Mouse (Mus musculus): ENCODE results near the gene Snx29. TPM values are rescaled to one million over a fixed set of nuclear protein-coding genes. Genes with fewer than 3 reads are reported as not detected.

The Snx29 gene
- polyA plus RNA-seq, 1 experiment = 16.0 TPM

- DNase-seq (ENCODE audit: low read depth) = peak; percentile 43
- TF ChIP-seq CTCF (IDR thresholded peaks at IDR 0.05; ENCODE audit: borderline replicate concordance, extremely low read depth, insufficient read depth, insufficient read length) (no peak), POLR2A (IDR thresholded peaks at IDR 0.05; ENCODE audit: borderline replicate concordance, extremely low read depth, insufficient read depth, insufficient read length, poor library complexity, severe bottlenecking) (no peak)
Observed at GRCm38 (mm10) chr16:11782082-11782481, 459.4 kb downstream of the Snx29 start.

DNA sequence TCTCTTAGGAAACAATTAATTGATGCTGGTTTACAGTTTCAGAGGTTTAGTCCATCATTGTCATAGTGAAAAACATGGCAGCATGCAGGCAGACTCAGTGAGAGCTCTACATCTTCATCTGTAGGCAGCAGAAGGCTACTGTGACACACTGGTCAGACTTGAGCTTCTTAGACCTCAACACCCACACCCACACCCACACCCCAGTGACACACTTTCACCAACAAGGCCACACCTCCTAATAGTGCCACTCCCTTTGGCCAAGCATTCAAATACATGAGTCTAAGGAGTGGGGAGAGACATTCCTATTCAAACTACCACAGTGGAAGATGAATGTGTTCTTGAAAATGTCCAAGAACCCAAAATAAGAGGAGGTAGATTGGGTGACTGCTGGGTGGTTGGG lies 460.6 kb downstream of the Snx29 start:
- TF ChIP-seq CTCF (IDR thresholded peaks at IDR 0.05; ENCODE audit: borderline replicate concordance, extremely low read depth, insufficient read depth, insufficient read length) (no peak), POLR2A (IDR thresholded peaks at IDR 0.05; ENCODE audit: borderline replicate concordance, extremely low read depth, insufficient read depth, insufficient read length, poor library complexity, severe bottlenecking) (no peak)

DNA sequence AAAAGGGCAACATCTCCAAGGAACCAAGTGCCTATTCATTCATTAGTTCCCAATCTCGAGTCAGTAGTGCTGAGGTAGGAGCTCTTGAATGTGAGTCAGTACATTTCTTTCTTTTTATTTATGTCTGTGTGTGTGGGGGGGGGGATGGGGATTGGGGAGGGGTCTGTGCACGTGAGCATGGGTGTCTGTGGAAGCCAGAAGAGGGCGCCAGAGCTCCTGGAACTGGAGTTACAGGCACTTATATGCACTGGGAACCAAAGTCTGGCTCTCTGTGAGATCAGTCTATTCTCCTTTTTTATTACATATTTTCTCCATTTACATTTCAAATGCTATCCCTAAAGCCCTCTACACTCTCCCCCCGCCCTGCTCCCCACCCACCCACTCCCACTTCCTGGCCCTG lies 461.6 kb downstream of the Snx29 start:
- TF ChIP-seq CTCF (IDR thresholded peaks at IDR 0.05; ENCODE audit: borderline replicate concordance, extremely low read depth, insufficient read depth, insufficient read length) (no peak), POLR2A (IDR thresholded peaks at IDR 0.05; ENCODE audit: borderline replicate concordance, extremely low read depth, insufficient read depth, insufficient read length, poor library complexity, severe bottlenecking) (no peak)
- DNase-seq (ENCODE audit: low read depth) = no peak

More for the DNA sequence above, 460.6 kb downstream of the Snx29 start:
- DNase-seq (ENCODE audit: low read depth) = no peak

GRCm38 (mm10) chr16:11785806-11786205 lies 463.1 kb downstream of the Snx29 start:
- no peak for DNase-seq (ENCODE audit: low read depth)
- TF ChIP-seq CTCF (IDR thresholded peaks at IDR 0.05; ENCODE audit: borderline replicate concordance, extremely low read depth, insufficient read depth, insufficient read length) (no peak), POLR2A (IDR thresholded peaks at IDR 0.05; ENCODE audit: borderline replicate concordance, extremely low read depth, insufficient read depth, insufficient read length, poor library complexity, severe bottlenecking) (no peak)

DNA sequence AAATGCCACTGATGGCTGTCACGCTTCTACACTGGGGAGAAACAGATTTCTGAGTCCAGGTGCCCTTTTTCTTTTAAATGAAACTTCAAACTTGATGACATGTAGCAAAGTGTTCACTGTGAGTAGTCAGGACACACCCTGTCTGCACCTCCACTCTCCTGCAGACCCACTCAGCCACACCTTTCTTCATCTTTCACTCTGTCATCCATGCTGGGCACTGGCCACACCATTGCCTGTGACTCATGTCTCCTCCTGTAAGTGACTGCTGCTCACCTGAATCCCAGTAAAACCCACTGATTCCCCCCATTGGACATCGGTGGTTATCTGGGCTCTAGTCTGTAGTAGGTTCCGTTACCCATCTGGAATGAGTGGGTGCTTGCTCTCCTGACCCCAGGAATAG lies 467.8 kb downstream of the Snx29 start:
- TF ChIP-seq POLR2A (IDR thresholded peaks at IDR 0.05; ENCODE audit: borderline replicate concordance, extremely low read depth, insufficient read depth, insufficient read length, poor library complexity, severe bottlenecking) (no peak), CTCF (IDR thresholded peaks at IDR 0.05; ENCODE audit: borderline replicate concordance, extremely low read depth, insufficient read depth, insufficient read length) (no peak)
- DNase-seq (ENCODE audit: low read depth) = no peak

- TF ChIP-seq POLR2A (IDR thresholded peaks at IDR 0.05; ENCODE audit: borderline replicate concordance, extremely low read depth, insufficient read depth, insufficient read length, poor library complexity, severe bottlenecking) (no peak), CTCF (IDR thresholded peaks at IDR 0.05; ENCODE audit: borderline replicate concordance, extremely low read depth, insufficient read depth, insufficient read length) (no peak)
- no peak for DNase-seq (ENCODE audit: low read depth)
Observed at GRCm38 (mm10) chr16:11793391-11793790, 470.7 kb downstream of the Snx29 start.

GRCm38 (mm10) chr16:11794628-11795027 lies 471.9 kb downstream of the Snx29 start:
- DNase-seq (ENCODE audit: low read depth) = no peak
- TF ChIP-seq CTCF (IDR thresholded peaks at IDR 0.05; ENCODE audit: borderline replicate concordance, extremely low read depth, insufficient read depth, insufficient read length) (no peak), POLR2A (IDR thresholded peaks at IDR 0.05; ENCODE audit: borderline replicate concordance, extremely low read depth, insufficient read depth, insufficient read length, poor library complexity, severe bottlenecking) (no peak)

DNA sequence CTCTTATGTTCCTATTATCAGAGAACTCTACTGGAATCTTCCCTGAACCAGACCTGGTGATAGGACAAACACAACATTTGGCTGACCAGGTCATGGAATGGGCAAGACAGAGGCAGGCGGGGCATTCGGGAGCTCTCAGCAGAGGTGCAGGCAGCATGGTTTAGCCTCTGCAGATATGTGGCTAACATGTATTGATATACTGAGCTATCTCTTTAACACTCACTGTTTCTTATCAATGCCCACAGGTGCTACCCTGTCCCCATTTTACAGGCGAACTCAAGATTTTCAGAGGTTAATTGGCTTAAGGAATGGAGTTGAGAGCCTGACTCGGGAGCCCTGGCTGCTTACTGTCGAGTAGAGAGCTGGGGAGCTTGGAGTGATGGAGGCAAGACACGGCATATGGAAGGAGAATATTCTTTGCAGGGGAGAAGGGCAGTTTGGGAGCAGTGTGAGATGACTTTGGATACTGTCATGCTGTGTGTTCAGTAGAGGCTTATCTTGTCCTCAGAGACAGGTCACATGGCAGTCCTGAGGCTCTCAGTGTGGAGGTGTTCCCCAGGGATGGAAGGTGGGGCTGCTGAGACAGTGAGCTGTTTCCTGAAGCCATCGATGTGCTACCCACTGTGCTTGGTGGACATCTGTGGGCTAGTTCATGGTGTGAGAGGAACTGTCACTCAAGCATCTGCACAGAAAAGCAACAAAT lies 473.2 kb downstream of the Snx29 start:
- TF ChIP-seq CTCF (IDR thresholded peaks at IDR 0.05; ENCODE audit: borderline replicate concordance, extremely low read depth, insufficient read depth, insufficient read length) (no peak), POLR2A (IDR thresholded peaks at IDR 0.05; ENCODE audit: borderline replicate concordance, extremely low read depth, insufficient read depth, insufficient read length, poor library complexity, severe bottlenecking) (no peak)
- DNase-seq (ENCODE audit: low read depth) = no peak

- TF ChIP-seq POLR2A (IDR thresholded peaks at IDR 0.05; ENCODE audit: borderline replicate concordance, extremely low read depth, insufficient read depth, insufficient read length, poor library complexity, severe bottlenecking) (no peak), CTCF (IDR thresholded peaks at IDR 0.05; ENCODE audit: borderline replicate concordance, extremely low read depth, insufficient read depth, insufficient read length) (no peak)
- no peak for DNase-seq (ENCODE audit: low read depth)
Observed at GRCm38 (mm10) chr16:11801960-11802539, 479.3 kb downstream of the Snx29 start.

Other genes starting within 250 kb of the Snx29 start
- gene Txndc11, start 188.3 kb upstream of the Snx29 start, polyA plus RNA-seq (2012; rRNA removed) = 26.6 and 28.2 TPM in 2 replicates
- gene Zc3h7a, start 146.5 kb upstream of the Snx29 start, polyA plus RNA-seq (2012; rRNA removed) = 113 and 127 TPM in 2 replicates
- gene Rsl1d1, start 119.6 kb upstream of the Snx29 start, polyA plus RNA-seq (2012; rRNA removed) = 57.9 and 62.4 TPM in 2 replicates
- 34.3 and 54.9 TPM in 2 replicates for gene Gspt1, start 68.6 kb upstream of the Snx29 start, polyA plus RNA-seq (2012; rRNA removed)
- 0.15 and 0.25 TPM in 2 replicates for gene Tnfrsf17, start 9.1 kb upstream of the Snx29 start, polyA plus RNA-seq (2012; rRNA removed)